Mouse (Mus musculus): Measurements from ENCODE around the gene Gm42878. TPM values are rescaled to one million over a fixed set of nuclear protein-coding genes. Genes with fewer than 3 reads are reported as not detected.

The Gm42878 gene
- polyA plus RNA-seq, 1 experiment: not detected

- Histone ChIP-seq H3K9me3 (replicated peaks; ENCODE audit: control insufficient read depth, insufficient read depth, low read length, poor library complexity, severe bottlenecking) (no peaks in the 10 kb centered on the region), H3K9ac (ENCODE audit: low read depth, poor library complexity, severe bottlenecking) (peak overlapping the region; percentile 53)
- no peak for TF ChIP-seq POLR2A (IDR thresholded peaks at IDR 0.05; ENCODE audit: insufficient read depth, low read length)
- TF ChIP-seq EP300 (IDR thresholded peaks at IDR 0.05; ENCODE audit: insufficient read depth, low read depth, low read length): no peak
- no peak for TF ChIP-seq CTCF (IDR thresholded peaks at IDR 0.05; ENCODE audit: low read depth, low read length)
Observed at GRCm38 (mm10) chr5:121592064-121592815, 47.0 kb upstream of the Gm42878 start.

DNA sequence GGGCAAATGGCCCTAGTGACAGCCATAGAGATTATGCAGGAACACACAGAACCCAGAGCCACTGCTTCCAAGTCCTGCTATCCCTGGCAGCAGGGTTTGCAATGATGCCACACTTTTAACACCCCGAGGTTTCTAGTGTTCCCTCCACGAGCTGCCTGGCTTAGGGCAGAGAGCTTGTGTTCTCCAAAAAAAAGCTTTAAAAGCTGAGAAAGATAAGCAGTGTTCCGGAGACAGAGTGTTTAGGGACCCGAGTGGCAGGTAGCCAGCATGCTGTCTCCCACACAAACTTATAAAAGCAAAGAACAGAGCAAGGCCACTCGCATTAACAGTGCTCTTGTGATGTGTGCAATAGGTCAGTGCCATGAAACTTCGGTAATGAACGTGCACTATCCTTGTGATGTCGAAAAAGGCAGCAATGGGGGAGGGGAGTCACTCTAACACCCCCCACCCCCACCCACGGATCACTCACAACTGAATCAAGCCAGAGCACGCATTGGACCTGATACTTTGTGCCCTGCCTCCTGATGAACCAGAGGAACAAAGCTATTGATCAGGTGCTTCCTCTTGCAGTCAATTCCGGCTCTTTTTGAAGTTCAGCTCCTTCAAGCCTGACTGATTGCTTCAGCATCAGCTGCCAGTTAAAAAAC lies 46.3 kb upstream of the Gm42878 start:
- no peak overlapping the region for H3K27ac ChIP-seq (ENCODE audit: insufficient read depth, low read length)
- H3K9me3 ChIP-seq (replicated peaks; ENCODE audit: control insufficient read depth, insufficient read depth, low read length, poor library complexity, severe bottlenecking): no peaks in the 10 kb centered on the region
- H3K4me3 ChIP-seq (ENCODE audit: low read depth, low read length): no peak overlapping the region
- no peak overlapping the region for H3K9ac ChIP-seq (ENCODE audit: low read depth, poor library complexity, severe bottlenecking)
- peaks cover 1% of the 10 kb centered on the region for H3K4me1 ChIP-seq (ENCODE audit: control insufficient read depth, insufficient read depth, low read length)
- no peak for TF ChIP-seq CTCF (IDR thresholded peaks at IDR 0.05; ENCODE audit: low read depth, low read length)
- TF ChIP-seq EP300 (IDR thresholded peaks at IDR 0.05; ENCODE audit: insufficient read depth, low read depth, low read length): no peak
- no peak for TF ChIP-seq POLR2A (IDR thresholded peaks at IDR 0.05; ENCODE audit: insufficient read depth, low read length)
- no peaks in the 10 kb centered on the region for H3K36me3 ChIP-seq (ENCODE audit: control insufficient read depth, insufficient read depth, low read length, poor library complexity, severe bottlenecking)
- no peaks in the 10 kb centered on the region for H3K27me3 ChIP-seq (ENCODE audit: control insufficient read depth, insufficient read depth, low read length, poor library complexity, severe bottlenecking)

More at GRCm38 (mm10) chr5:121592064-121592815, 47.0 kb upstream of the Gm42878 start:
- peaks cover 1% of the 10 kb centered on the region for H3K4me1 ChIP-seq (ENCODE audit: control insufficient read depth, insufficient read depth, low read length)
- no peaks in the 10 kb centered on the region for H3K36me3 ChIP-seq (ENCODE audit: control insufficient read depth, insufficient read depth, low read length, poor library complexity, severe bottlenecking)
- H3K27ac ChIP-seq (ENCODE audit: insufficient read depth, low read length): no peak overlapping the region
- peak overlapping the region; percentile 86 for H3K4me3 ChIP-seq (ENCODE audit: low read depth, low read length)
- H3K27me3 ChIP-seq (ENCODE audit: control insufficient read depth, insufficient read depth, low read length, poor library complexity, severe bottlenecking): no peaks in the 10 kb centered on the region

- Histone ChIP-seq H3K36me3 (ENCODE audit: control insufficient read depth, insufficient read depth, low read length, poor library complexity, severe bottlenecking) (no peaks in the 10 kb centered on the region), H3K4me1 (ENCODE audit: control insufficient read depth, insufficient read depth, low read length) (peaks cover 6% of the 10 kb centered on the region), H3K27me3 (ENCODE audit: control insufficient read depth, insufficient read depth, low read length, poor library complexity, severe bottlenecking) (no peaks in the 10 kb centered on the region), H3K9me3 (replicated peaks; ENCODE audit: control insufficient read depth, insufficient read depth, low read length, poor library complexity, severe bottlenecking) (no peaks in the 10 kb centered on the region), H3K4me3 (ENCODE audit: low read depth, low read length) (no peak overlapping the region), H3K27ac (ENCODE audit: insufficient read depth, low read length) (no peak overlapping the region), H3K9ac (ENCODE audit: low read depth, poor library complexity, severe bottlenecking) (no peak overlapping the region)
- TF ChIP-seq EP300 (IDR thresholded peaks at IDR 0.05; ENCODE audit: insufficient read depth, low read depth, low read length) (no peak), POLR2A (IDR thresholded peaks at IDR 0.05; ENCODE audit: insufficient read depth, low read length) (no peak), CTCF (IDR thresholded peaks at IDR 0.05; ENCODE audit: low read depth, low read length) (no peak)
Observed at GRCm38 (mm10) chr5:121589928-121590327, 44.6 kb upstream of the Gm42878 start.

GRCm38 (mm10) chr5:121586400-121587039 lies 41.2 kb upstream of the Gm42878 start:
- Histone ChIP-seq H3K27ac (ENCODE audit: insufficient read depth, low read length) (peak overlapping the region; percentile 27), H3K27me3 (ENCODE audit: control insufficient read depth, insufficient read depth, low read length, poor library complexity, severe bottlenecking) (no peaks in the 10 kb centered on the region), H3K4me1 (ENCODE audit: control insufficient read depth, insufficient read depth, low read length) (peaks cover 7% of the 10 kb centered on the region), H3K9ac (ENCODE audit: low read depth, poor library complexity, severe bottlenecking) (no peak overlapping the region), H3K36me3 (ENCODE audit: control insufficient read depth, insufficient read depth, low read length, poor library complexity, severe bottlenecking) (no peaks in the 10 kb centered on the region), H3K4me3 (ENCODE audit: low read depth, low read length) (no peak overlapping the region), H3K9me3 (replicated peaks; ENCODE audit: control insufficient read depth, insufficient read depth, low read length, poor library complexity, severe bottlenecking) (no peaks in the 10 kb centered on the region)
- no peak for TF ChIP-seq CTCF (IDR thresholded peaks at IDR 0.05; ENCODE audit: low read depth, low read length)

- Histone ChIP-seq H3K9me3 (replicated peaks; ENCODE audit: control insufficient read depth, insufficient read depth, low read length, poor library complexity, severe bottlenecking) (no peaks in the 10 kb centered on the region), H3K4me3 (ENCODE audit: low read depth, low read length) (no peak overlapping the region), H3K4me1 (ENCODE audit: control insufficient read depth, insufficient read depth, low read length) (peaks cover 7% of the 10 kb centered on the region), H3K9ac (ENCODE audit: low read depth, poor library complexity, severe bottlenecking) (no peak overlapping the region), H3K36me3 (ENCODE audit: control insufficient read depth, insufficient read depth, low read length, poor library complexity, severe bottlenecking) (no peaks in the 10 kb centered on the region), H3K27ac (ENCODE audit: insufficient read depth, low read length) (peak overlapping the region; percentile 27), H3K27me3 (ENCODE audit: control insufficient read depth, insufficient read depth, low read length, poor library complexity, severe bottlenecking) (no peaks in the 10 kb centered on the region)
- no peak for TF ChIP-seq CTCF (IDR thresholded peaks at IDR 0.05; ENCODE audit: low read depth, low read length)
- no peak for TF ChIP-seq POLR2A (IDR thresholded peaks at IDR 0.05; ENCODE audit: insufficient read depth, low read length)
- no peak for TF ChIP-seq EP300 (IDR thresholded peaks at IDR 0.05; ENCODE audit: insufficient read depth, low read depth, low read length)
Observed at GRCm38 (mm10) chr5:121585699-121586098, 40.4 kb upstream of the Gm42878 start.

- peak overlapping the region; percentile 27; the same call in 1 of the 2 replicates for H3K27ac ChIP-seq (ENCODE audit: insufficient read depth, low read length)
- H3K36me3 ChIP-seq (ENCODE audit: control insufficient read depth, insufficient read depth, low read length, poor library complexity, severe bottlenecking): no peaks in the 10 kb centered on the region
- no peaks in the 10 kb centered on the region for H3K27me3 ChIP-seq (ENCODE audit: control insufficient read depth, insufficient read depth, low read length, poor library complexity, severe bottlenecking)
- no peak for TF ChIP-seq EP300 (IDR thresholded peaks at IDR 0.05; ENCODE audit: insufficient read depth, low read depth, low read length)
- TF ChIP-seq CTCF (IDR thresholded peaks at IDR 0.05; ENCODE audit: low read depth, low read length): no peak
- no peak for TF ChIP-seq POLR2A (IDR thresholded peaks at IDR 0.05; ENCODE audit: insufficient read depth, low read length)
- no peak overlapping the region for H3K9ac ChIP-seq (ENCODE audit: low read depth, poor library complexity, severe bottlenecking)
- no peaks in the 10 kb centered on the region for H3K9me3 ChIP-seq (replicated peaks; ENCODE audit: control insufficient read depth, insufficient read depth, low read length, poor library complexity, severe bottlenecking)
- H3K4me3 ChIP-seq (ENCODE audit: low read depth, low read length): no peak overlapping the region
- peaks cover 7% of the 10 kb centered on the region for H3K4me1 ChIP-seq (ENCODE audit: control insufficient read depth, insufficient read depth, low read length)
Observed at GRCm38 (mm10) chr5:121585005-121585404, 39.7 kb upstream of the Gm42878 start.
